24 mouse cellular contexts compared by ENCODE assay signal in the genomic region with DNA sequence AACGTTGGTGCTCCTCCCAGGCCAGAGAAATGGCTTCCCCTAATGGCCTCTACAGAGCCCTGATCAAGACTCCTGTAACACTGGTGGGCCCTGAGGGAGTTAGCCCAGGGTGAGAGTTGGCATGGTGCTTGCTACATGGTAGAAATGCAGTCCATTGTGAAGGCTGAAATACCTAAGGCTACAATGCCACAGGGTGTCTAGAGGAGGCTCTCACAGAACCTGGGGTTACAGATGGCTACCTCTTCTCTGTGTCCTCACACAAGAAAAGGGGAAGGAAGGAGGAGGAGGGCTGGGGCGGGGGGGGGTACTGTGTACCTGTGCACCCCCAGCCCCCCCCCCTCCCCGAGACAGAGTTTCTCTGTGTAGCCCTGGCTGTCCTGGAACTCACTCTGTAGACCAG.
DNase-seq lines count a peak whose midpoint lies in the region; ATAC-seq and TF ChIP-seq lines count a peak whose summit lies in the region.
"Had no signal": no experiment of that assay in that cellular context is flagged by ENCODE, and none has a peak within 500 bp of the region (broad histone marks: within the 10 kb centered on the region; RNA-seq: fewer than 3 reads in every experiment).

No protein-coding gene starts in this region.

- TF ChIP-seq POLR2A in CH12.LX (IDR thresholded peaks at IDR 0.05; ENCODE audit: low read depth, low read length): no peak

- no peak overlapping the region for H3K4me2 ChIP-seq in midbrain, embryonic 13.5 days (replicated peaks)
- H3K4me2 ChIP-seq in CH12.LX (ENCODE audit: insufficient read depth, low read depth, poor library complexity, severe bottlenecking): 0 out of 2 replicates have a peak overlapping the region, but pooled peaks have one; percentile 8
- H3K4me2 ChIP-seq: embryonic facial prominence, embryonic 12.5 days; embryonic facial prominence, embryonic 15.5 days; heart, embryonic 11.5 days; hindbrain, embryonic 12.5 days; hindbrain, embryonic 15.5 days had no signal

- H3K27me3 ChIP-seq in midbrain, embryonic 10.5 days (ENCODE audit: low read depth, poor library complexity, severe bottlenecking): no peaks in the 10 kb centered on the region
- H3K27me3 ChIP-seq in midbrain, embryonic 13.5 days: no peaks in the 10 kb centered on the region
- no peaks in the 10 kb centered on the region for H3K27me3 ChIP-seq in CH12.LX (replicated peaks)
- H3K27me3 ChIP-seq: embryonic facial prominence, embryonic 12.5 days; embryonic facial prominence, embryonic 15.5 days; hindbrain, embryonic 12.5 days; hindbrain, embryonic 15.5 days; Patski had no signal

- DNase-seq in midbrain, embryonic 10.5 days (ENCODE audit: low spot score): no peak
- DNase-seq in A20 (ENCODE audit: low read depth, low spot score) (peak; percentile 74), CH12.LX (ENCODE audit: extremely low read depth) (peak; percentile 52)
- no peak for DNase-seq in layer of hippocampus, adult 18-20 months (ENCODE audit: low spot score in 2 of 2)
- DNase-seq: adrenal gland, postnatal 10 days; adrenal gland, postnatal 36 days; cerebellum, adult 11 months; cerebellum, adult 2 months; cerebellum, adult 9-11 months; cerebellum, postnatal 25 days; forebrain, postnatal 0 days; gastrocnemius, adult 2 months; gastrocnemius, postnatal 14 days; heart, adult 11 months had no signal

- H3K79me2 ChIP-seq in CH12.LX (replicated peaks; ENCODE audit: control insufficient read depth, extremely low read depth, insufficient read depth, poor library complexity, severe bottlenecking): no peaks in the 10 kb centered on the region

- TF ChIP-seq EP300 in CH12.LX (IDR thresholded peaks at IDR 0.05; ENCODE audit: low read length): no peak

- H3K36me3 ChIP-seq in midbrain, embryonic 10.5 days: no peaks in the 10 kb centered on the region
- H3K36me3 ChIP-seq in midbrain, embryonic 13.5 days: no peaks in the 10 kb centered on the region
- H3K36me3 ChIP-seq in CH12.LX (replicated peaks in 1 of 2; ENCODE audit: control insufficient read depth in 1 of 2, insufficient read depth in 1 of 2, low read length in 1 of 2): no peaks in the 10 kb centered on the region
- H3K36me3 ChIP-seq: embryonic facial prominence, embryonic 12.5 days; embryonic facial prominence, embryonic 15.5 days; G1E; hindbrain, embryonic 12.5 days; hindbrain, embryonic 15.5 days had no signal

- in situ Hi-C loops in CH12.LX (cut with MboI; ENCODE audit: low pct_ligation_motif_present, low pct_unique_long_range_greater_than_20kb, low sequenced_read_pairs): loop anchor here (5.0 kb wide), 1 partner anchor 32 kb away; no protein-coding TSS in a partner anchor

- dilution Hi-C loops in CH12.LX (cut with MboI; ENCODE audit: extremely low pct_ligation_motif_present, extremely low pct_unique_long_range_greater_than_20kb, low sequenced_read_pairs): no loop called here

- H3K9ac ChIP-seq in midbrain, embryonic 13.5 days (replicated peaks): no peak overlapping the region
- no peak overlapping the region for H3K9ac ChIP-seq in CH12.LX (ENCODE audit: insufficient read depth, low read depth)
- H3K9ac ChIP-seq: embryonic facial prominence, embryonic 12.5 days; embryonic facial prominence, embryonic 15.5 days; forebrain, postnatal 0 days; hindbrain, embryonic 12.5 days; hindbrain, embryonic 15.5 days had no signal

- peaks cover 19% of the 10 kb centered on the region for H3K4me1 ChIP-seq in midbrain, embryonic 10.5 days
- H3K4me1 ChIP-seq in midbrain, embryonic 13.5 days (replicated peaks): peaks cover 17% of the 10 kb centered on the region
- peaks cover 40 to 82% of the 10 kb centered on the region in 2 experiments for H3K4me1 ChIP-seq in CH12.LX (ENCODE audit: control insufficient read depth in 1 of 2, insufficient read depth in 2 of 2)

- no peak overlapping the region for H3K4me3 ChIP-seq in midbrain, embryonic 10.5 days
- H3K4me3 ChIP-seq in midbrain, embryonic 13.5 days (replicated peaks): no peak overlapping the region
- peak overlapping the region in 1 of 3 experiments; percentile 22 for H3K4me3 ChIP-seq in CH12.LX (replicated peaks in 1 of 3; ENCODE audit: low read depth in 2 of 3, low read length in 2 of 3, poor library complexity in 1 of 3)
- H3K4me3 ChIP-seq: embryonic facial prominence, embryonic 12.5 days; embryonic facial prominence, embryonic 15.5 days; gastrocnemius, adult 2 months; hindbrain, embryonic 12.5 days; hindbrain, embryonic 15.5 days had no signal

- ATAC-seq in midbrain, embryonic 13.5 days: no peak
- no peak for ATAC-seq in cerebellum, adult (ENCODE audit: insufficient number of reproducible peaks, low FRiP score, low TSS enrichment)
- ATAC-seq: forebrain, embryonic 14.5 days; forebrain, postnatal 0 days; Patski had no signal

- no peak for TF ChIP-seq CTCF in CH12.LX (conservative IDR thresholded peaks at IDR 0.05 in 1 of 2, IDR thresholded peaks at IDR 0.05 in 1 of 2; ENCODE audit: low read depth in 2 of 2, low read length in 2 of 2)

- 81% methylated on average over 2 of the region's 3 CpGs for WGBS in midbrain, embryonic 10.5 days
- WGBS in midbrain, embryonic 13.5 days: 66% methylated on average over 1 of the region's 3 CpGs

- 0 out of 2 replicates have a peak overlapping the region, but pooled peaks have one; percentile 23 for H3K27ac ChIP-seq in midbrain, embryonic 10.5 days (replicated peaks)
- H3K27ac ChIP-seq in midbrain, embryonic 13.5 days: no peak overlapping the region
- peak overlapping the region; percentile 50; the same call in 1 of the 2 replicates for H3K27ac ChIP-seq in CH12.LX (ENCODE audit: insufficient read depth, low read depth)
- H3K27ac ChIP-seq: embryonic facial prominence, embryonic 12.5 days; embryonic facial prominence, embryonic 15.5 days; gastrocnemius, adult 2 months; hindbrain, embryonic 12.5 days; hindbrain, embryonic 15.5 days had no signal

- TF ChIP-seq RAD21 in CH12.LX (IDR thresholded peaks at IDR 0.05; ENCODE audit: low read depth, low read length): no peak

- no peaks in the 10 kb centered on the region for H3K9me3 ChIP-seq in midbrain, embryonic 10.5 days (replicated peaks)
- no peaks in the 10 kb centered on the region for H3K9me3 ChIP-seq in midbrain, embryonic 13.5 days
- peaks cover 4% of the 10 kb centered on the region for H3K9me3 ChIP-seq in CH12.LX (replicated peaks; ENCODE audit: low read length)
- H3K9me3 ChIP-seq: embryonic facial prominence, embryonic 12.5 days; embryonic facial prominence, embryonic 15.5 days; hindbrain, embryonic 12.5 days; hindbrain, embryonic 15.5 days had no signal

TF ChIP-seq in CH12.LX, 34 proteins besides CTCF, POLR2A, EP300 and RAD21:
- TF ChIP-seq RCOR1 (conservative IDR thresholded peaks at IDR 0.05; ENCODE audit: low read depth, low read length) (no peak), CHD1 (IDR thresholded peaks at IDR 0.05; ENCODE audit: low read depth, low read length) (no peak), JUND (conservative IDR thresholded peaks at IDR 0.05; ENCODE audit: low read depth, low read length) (no peak), ZNF384 (IDR thresholded peaks at IDR 0.05; ENCODE audit: low read depth, low read length) (no peak), BHLHE40 (IDR thresholded peaks at IDR 0.05; ENCODE audit: low read depth, low read length) (no peak), CHD2 (IDR thresholded peaks at IDR 0.05; ENCODE audit: low read length) (no peak), ELF1 (IDR thresholded peaks at IDR 0.05; ENCODE audit: low read depth, low read length) (no peak), TCF12 (IDR thresholded peaks at IDR 0.05; ENCODE audit: low read depth, low read length) (no peak), MAX (IDR thresholded peaks at IDR 0.05; ENCODE audit: low read length) (no peak), ZKSCAN1 (IDR thresholded peaks at IDR 0.05; ENCODE audit: borderline replicate concordance, low read depth, low read length) (no peak), SIN3A (IDR thresholded peaks at IDR 0.05; ENCODE audit: low read length) (no peak), SMC3 (IDR thresholded peaks at IDR 0.05; ENCODE audit: low read depth, low read length) (no peak), HCFC1 (IDR thresholded peaks at IDR 0.05; ENCODE audit: low read depth, low read length) (no peak), NELFE (IDR thresholded peaks at IDR 0.05; ENCODE audit: low read depth, low read length) (no peak)

Comparison
In these comparisons a context has a peak if more than half of its experiments do, and no peak if none do; other contexts are left out.
1. DNase-seq: peak in A20 (single experiment) and CH12.LX (single experiment); none in midbrain, embryonic 10.5 days (single experiment) and layer of hippocampus, adult 18-20 months (0 of 2).